Mouse (Mus musculus) layer of hippocampus, adult 8-10 months (tissue): ENCODE results near the gene Qprt. TPM values are rescaled to one million over a fixed set of nuclear protein-coding genes. Genes with fewer than 3 reads are reported as not detected.

Experiments
- DNase-seq, 2 experiments: peaks; one replicate each; pipeline ENCODE4 v3.0.0; 2022; ENCODE audit warnings: low spot score in 2 of 2
- total RNA-seq, 4 experiments: library from RNA; stranded (reverse); gene quantifications; 2 replicates each; pipeline ENCODE4 v1.2.4; 2022

Qprt gene
- total RNA-seq, 4 experiments from 2014 or later = 0.22 to 1.1 (median 0.53) TPM

GRCm38 (mm10) chr7:127066317-127066716 lies 55.7 kb downstream of the Qprt start:
- no peak for DNase-seq

GRCm38 (mm10) chr7:127065538-127065937 lies 56.5 kb downstream of the Qprt start:
- DNase-seq = no peak

Other genes starting within 250 kb of the Qprt start
- 100 to 1,000 TPM; 146 to 179 (median 151) TPM for gene Taok2, start 237.5 kb downstream of the Qprt start, total RNA-seq
- gene Tmem219, start 199.3 kb downstream of the Qprt start, total RNA-seq = 10 to 100 TPM; 21.8 to 34.3 (median 25.6) TPM
- gene Kctd13, start 193.3 kb downstream of the Qprt start, total RNA-seq = 100 to 1,000 TPM; 137 to 173 (median 161) TPM
- gene Asphd1, start 172.6 kb downstream of the Qprt start, total RNA-seq = 10 to 100 TPM; 27.2 to 41.0 (median 31.5) TPM
- 100 to 1,000 TPM; 433 to 476 (median 455) TPM for gene Sez6l2, start 171.7 kb downstream of the Qprt start, total RNA-seq
- gene Cdipt, start 146.3 kb downstream of the Qprt start, total RNA-seq = 100 to 1,000 TPM; 138 to 156 (median 152) TPM
- gene Cdiptos, start 146.1 kb downstream of the Qprt start, total RNA-seq = 1 to 10 TPM in 1 of 4 experiments, not detected in 3; 1.0 TPM
- gene Mvp, start 107.6 kb downstream of the Qprt start, total RNA-seq = 10 to 100 TPM; 10.5 to 17.2 (median 14.1) TPM
- not detected for gene Pagr1b, start 105.7 kb downstream of the Qprt start, total RNA-seq
- 10 to 100 TPM; 18.9 to 59.7 (median 27.8) TPM for gene Pagr1a, start 104.9 kb downstream of the Qprt start, total RNA-seq
- 10 to 100 TPM; 20.5 to 63.0 (median 52.5) TPM for gene Gm42742, start 101.1 kb downstream of the Qprt start, total RNA-seq
- gene Prrt2, start 101.0 kb downstream of the Qprt start, total RNA-seq = 100 to 1,000 TPM; 208 to 223 (median 215) TPM
- gene Maz, start 95.2 kb downstream of the Qprt start, total RNA-seq = 100 to 1,000 TPM; 204 to 209 (median 206) TPM
- 1 to 10 TPM; 2.5 to 9.4 (median 3.8) TPM for gene Kif22, start 79.8 kb downstream of the Qprt start, total RNA-seq
- not detected for gene Zg16, start 34.9 kb downstream of the Qprt start, total RNA-seq
- 1 to 10 TPM; 1.2 to 3.7 (median 2.3) TPM for gene AI467606, start 30.9 kb downstream of the Qprt start, total RNA-seq
- under 1 TPM; 0.29 to 0.68 (median 0.46) TPM for gene Spn, start 15.6 kb upstream of the Qprt start, total RNA-seq
- 10 to 100 TPM; 87.4 to 94.4 (median 90.0) TPM for gene Cd2bp2, start 73.8 kb upstream of the Qprt start, total RNA-seq
- 100 to 1,000 TPM in 2 of 4 experiments, 10 to 100 TPM in 2; 97.9 to 106 (median 101) TPM for gene Tbc1d10b, start 86.2 kb upstream of the Qprt start, total RNA-seq
- gene Mylpf, start 86.7 kb upstream of the Qprt start, total RNA-seq = 1 to 10 TPM; 2.8 to 5.1 (median 3.6) TPM
- gene Zfp553, start 110.8 kb upstream of the Qprt start, total RNA-seq = 10 to 100 TPM; 20.6 to 21.4 (median 20.9) TPM
- gene Sept1, start 110.9 kb upstream of the Qprt start, total RNA-seq = 1 to 10 TPM; 2.4 to 7.9 (median 7.0) TPM
- gene Zfp771, start 122.0 kb upstream of the Qprt start, total RNA-seq = 10 to 100 TPM; 51.6 to 62.9 (median 58.3) TPM
- 10 to 100 TPM; 16.8 to 21.7 (median 19.5) TPM for gene Dctpp1, start 138.5 kb upstream of the Qprt start, total RNA-seq
- gene Sephs2, start 151.8 kb upstream of the Qprt start, total RNA-seq = 10 to 100 TPM; 36.9 to 43.1 (median 40.0) TPM
- gene Itgal, start 174.0 kb upstream of the Qprt start, total RNA-seq = under 1 TPM; 0.36 to 0.73 (median 0.53) TPM
- 10 to 100 TPM; 12.3 to 15.1 (median 13.0) TPM for gene Zfp768, start 223.4 kb upstream of the Qprt start, total RNA-seq